Mouse (Mus musculus) frontal cortex, postnatal 14 days (tissue): ENCODE results near the gene Polr2f.

Experiments used
- DNase-seq, 2 experiments: peaks; one replicate each; pipeline ENCODE4 v3.0.0; 2022; ENCODE audit warnings: low spot score in 2 of 2

The Polr2f gene

DNA sequence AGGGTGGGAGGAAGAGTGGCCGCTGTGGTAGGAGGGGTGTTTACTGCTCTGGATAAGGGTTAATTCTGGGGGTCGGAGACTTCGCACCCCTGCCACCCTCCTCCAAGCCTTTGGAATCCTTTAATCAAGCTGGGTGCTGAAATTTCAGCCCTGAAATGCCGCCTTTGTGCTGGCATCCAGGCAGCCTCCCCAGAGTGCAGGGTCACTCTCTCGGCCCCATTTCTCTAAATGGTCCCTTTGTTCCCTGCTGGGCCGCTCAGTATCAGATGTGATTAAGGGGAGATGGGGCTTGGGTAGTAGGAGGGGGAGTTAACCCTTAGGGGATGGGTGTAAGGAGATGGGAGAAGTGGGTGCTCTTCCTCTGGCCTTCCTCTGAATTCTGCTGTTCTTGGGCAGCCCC is 11.9 kb downstream of the Polr2f start:
- DNase-seq = no peak

DNA sequence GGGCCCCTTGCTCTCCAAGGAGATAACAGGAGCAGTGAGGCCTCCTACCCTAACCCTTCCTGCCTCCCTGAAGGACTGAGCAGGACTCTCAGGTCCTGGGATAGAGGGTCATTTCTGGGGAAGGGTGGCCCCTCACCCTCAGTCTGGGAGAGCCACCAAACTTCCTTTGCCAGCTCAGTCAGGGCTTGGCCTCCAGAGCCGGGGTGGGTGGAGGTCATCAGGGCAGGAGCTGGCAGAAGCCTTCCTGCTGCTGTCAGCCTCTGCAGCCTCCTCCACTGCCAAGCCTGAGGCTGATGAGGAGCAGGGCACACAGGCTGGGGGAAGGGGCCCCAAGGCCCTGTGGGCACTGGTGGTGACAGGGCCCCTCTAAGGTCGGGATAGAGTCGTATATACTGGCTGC is 14.8 kb downstream of the Polr2f start:
- DNase-seq = no peak

DNA sequence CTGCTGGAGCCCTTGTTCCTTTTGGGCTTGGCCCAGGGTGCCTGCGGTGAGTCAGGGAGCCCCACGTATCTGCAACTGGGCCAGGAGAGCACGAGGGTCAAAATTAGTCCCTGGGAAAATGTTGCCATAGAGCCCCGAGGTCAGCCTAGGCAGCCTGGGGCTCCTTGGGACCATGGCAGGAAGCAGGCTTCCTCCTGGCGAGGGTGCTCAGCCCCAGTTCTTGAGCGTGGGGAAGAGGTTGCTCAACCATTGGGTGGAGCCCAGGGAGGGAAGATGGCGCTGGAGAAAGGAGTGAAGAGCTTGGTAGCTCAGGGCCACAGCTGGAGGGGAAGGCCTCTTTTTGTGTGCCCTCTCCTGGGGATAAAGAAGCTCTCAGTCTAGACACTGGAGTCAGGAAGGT is 21.5 kb downstream of the Polr2f start:
- DNase-seq = no peak

DNA sequence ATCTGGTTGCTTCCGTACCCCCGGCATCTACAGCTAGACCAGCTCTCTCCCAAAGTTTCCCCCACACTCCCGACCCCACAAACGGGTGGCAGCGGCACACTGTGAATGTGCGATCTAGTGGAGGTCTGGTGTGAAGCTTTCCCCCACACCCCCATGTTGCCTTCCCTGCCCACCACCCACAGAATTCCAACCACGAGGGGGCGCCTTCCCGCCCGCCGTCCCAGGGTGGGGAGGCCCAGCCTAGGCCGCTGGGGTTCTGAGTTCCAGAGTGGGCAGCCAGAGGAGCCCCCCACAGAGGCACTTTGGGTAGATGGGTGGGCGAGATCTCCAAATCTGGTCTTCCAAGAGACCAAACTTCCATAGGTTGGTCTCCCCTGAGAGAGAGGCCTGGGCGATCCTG is 22.0 kb downstream of the Polr2f start:
- DNase-seq = no peak

DNA sequence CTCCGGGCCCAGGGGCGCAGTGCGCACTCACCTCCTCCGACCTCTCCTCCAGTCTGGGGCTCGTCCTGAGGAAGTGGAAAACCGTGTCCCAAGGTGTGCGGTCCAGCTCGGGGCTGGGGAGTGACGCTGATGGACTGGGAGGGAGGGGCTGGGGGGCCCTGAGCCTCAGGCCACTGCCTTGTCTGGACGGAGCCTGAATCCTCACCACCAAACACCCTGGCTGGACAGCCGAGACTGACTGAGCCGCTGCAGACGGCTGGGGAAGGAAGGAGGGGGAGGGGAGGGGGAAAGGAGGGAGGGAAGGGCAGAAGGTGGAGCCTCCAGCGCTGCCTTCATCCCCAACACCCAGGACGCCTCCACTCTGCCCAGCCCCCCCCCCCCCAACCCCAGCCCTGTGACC is 23.4 kb downstream of the Polr2f start:
- DNase-seq = no peak

DNA sequence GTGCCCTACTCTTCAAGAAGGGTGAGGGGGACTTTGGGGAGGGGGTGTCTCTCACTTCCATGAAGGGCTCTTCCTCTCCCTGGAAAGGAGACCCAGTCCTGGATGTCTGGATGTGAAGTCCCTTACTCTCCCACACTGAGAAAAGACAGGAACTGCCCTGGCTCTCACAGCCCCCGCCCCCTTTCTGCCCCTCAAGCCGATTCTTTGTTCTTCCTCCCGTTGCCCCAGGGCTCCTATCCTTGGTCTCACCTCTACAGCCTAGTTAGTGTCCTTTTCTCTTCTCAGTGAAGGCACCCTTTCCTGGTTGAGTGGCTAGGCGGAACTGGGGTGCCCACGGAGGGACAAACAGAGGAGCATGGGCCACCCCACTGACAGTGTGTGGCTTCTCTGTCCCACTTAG is 24.3 kb downstream of the Polr2f start, which contains the start of gene Sox10:
Gene Sox10, minus strand, starts transcription at position 101 of the 400 bp plus-strand sequence.
- DNase-seq = no peak

DNA sequence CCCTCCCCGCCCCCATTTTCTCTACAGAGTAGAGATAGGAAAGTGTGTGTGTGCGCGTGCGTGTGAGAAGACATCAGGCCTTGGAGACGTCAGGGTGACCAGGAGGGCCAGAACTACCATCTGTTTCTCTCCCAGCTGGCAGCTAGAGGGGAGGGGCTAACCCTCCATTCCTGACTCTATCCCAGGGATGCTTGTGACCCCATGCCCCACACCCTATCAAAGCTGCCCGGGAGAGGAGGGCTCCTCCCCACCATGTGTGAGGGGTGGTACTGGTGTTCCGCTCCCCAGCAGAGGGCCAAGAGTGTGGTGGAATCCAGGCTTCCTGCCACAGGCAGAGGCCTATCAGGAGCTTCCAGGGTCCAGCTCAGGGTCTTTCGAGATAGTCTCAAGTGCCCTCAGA is 25.9 kb downstream of the Polr2f start:
- DNase-seq = no peak

DNA sequence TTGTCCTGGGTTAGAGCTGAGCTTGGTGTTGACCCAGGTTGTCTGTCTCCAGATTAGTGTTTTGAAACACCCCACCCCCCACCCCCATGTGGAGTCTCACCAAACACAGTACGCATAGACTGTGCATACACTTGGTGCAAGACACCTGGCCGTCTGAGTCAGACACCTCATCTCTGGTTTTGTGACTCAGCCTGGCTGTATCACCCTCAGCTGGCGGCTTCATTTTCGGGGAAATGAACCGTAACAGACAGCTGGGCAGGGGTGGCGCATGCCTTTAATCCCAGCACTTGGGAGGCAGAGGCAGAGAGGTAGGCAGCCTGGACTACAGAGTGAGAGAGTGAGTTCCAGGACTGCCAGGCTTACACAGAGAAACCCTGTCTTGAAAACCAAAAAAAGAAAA is 36.1 kb downstream of the Polr2f start:
- DNase-seq = no peak

DNA sequence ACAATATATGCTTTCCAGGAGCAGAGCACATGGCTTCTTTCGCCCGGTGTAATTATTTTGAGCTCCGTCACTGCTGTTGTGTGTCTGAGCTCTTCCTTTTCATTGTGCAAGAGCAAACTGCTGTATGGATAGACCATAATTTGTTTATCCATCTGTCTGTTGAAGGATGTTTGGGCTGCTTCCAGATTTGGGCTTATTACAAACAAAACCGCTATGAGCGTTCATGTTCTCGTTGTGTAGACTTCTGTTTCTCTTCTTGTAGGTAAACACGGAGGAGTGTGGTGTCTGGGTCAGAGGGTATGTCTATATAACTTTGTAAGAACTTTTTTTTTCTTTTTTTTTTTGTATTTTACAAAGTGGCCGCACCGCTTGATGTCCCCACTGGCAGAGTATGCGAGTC is 44.4 kb downstream of the Polr2f start:
- no peak for DNase-seq

DNA sequence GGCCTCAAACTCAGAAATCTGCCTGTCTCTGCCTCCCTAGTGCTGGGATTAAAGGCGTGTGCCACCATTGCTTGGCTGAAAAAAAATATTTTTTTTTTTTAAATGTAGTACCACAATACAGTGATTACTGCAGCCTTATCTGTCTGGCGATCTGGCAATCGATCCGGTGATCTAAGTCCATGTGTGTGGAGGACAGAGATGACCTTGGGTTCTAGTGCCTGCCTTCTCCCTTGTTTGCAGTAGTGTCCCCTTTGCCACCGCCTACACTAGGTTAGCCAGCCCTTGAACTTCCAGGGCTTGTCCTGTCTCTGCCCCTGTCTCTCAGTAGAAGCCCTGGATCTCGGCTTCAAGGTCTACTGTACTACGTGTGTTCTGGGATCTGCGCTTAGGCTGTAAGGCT is 47.0 kb downstream of the Polr2f start:
- DNase-seq = no peak

DNA sequence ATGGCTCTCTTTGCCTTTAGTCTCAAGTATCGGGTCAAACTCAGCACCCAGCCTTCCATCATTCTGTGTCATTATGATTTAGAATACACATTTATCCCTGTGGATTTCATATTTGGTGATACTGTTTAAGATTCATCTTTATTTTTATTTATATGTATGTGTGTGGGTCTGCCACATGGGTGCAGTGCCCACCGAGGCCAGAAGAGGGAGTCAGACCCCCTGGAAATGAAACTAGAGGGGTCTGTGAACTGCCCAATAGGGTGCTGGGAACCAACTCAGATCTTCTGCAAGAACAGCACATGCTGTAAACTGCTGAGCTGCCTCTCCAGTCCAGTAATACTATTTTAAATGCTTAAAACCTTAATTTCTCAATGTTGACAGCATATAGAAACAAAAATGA is 50.6 kb downstream of the Polr2f start:
- no peak for DNase-seq

DNA sequence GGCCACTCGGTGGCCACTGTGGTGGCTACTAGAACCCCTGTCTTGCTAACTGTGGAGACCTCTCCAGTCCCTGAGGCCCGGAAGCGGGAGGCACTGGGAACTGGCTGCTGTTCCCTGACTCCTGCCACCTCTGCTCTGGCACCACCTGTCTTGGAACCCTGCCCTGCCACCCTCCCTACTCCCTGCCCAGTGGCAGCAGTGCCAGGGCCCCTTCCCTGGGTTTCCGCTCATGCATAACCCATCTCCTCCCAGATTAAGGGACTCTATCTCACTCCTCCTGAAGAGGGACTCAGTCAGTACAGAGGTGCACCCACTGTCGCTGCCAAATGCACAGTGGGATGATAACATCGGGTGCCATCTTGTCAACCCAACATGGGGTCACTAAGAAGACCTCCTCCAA is 51.6 kb downstream of the Polr2f start:
- no peak for DNase-seq

DNA sequence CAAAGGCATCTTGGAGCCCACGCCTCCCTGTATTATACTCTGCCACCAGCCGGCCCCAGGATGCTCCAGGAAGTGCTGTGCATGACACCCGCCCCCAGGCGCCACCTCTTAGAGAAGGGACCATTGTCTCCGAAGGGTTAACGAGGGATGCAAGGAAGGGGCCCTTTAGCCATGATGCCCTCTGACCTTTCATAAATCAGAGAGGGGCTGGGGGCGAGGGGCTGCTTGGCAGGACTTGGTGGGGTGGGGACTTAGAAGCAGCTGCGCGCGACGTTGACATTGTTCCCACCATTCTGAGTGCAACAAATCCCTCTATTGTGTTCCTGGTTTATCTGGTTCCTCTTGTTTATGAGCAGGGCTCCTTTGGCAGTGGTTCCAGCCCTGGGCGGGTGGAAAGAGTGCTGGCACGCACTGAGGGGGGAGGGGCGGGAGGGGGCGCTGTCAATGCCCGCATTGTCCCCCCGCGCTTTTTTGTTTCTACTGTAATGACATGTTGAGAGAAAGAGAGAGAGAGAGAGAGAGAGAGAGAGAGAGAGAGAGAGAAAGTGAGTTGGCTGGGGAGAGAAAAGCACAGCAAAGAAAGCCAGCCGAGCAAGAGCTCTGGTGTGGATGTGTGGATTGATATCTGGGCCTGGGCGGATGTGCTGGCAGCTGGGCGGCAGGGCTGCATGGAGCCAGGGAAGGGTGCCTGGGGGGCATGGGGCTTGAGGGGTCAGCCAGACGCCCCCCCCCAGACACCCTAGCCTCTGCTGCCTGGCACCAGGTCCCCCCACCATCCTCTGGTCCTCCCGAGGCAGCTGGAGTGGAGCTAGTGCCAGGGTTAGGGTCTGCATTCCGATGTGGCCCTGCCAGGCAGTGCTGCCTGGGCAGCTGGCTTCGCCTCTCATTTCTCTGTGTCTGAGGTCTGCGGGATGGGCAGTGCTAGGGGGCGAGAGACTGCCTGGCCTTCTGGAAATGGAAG is 52.4 kb downstream of the Polr2f start:
- DNase-seq = no peak

DNA sequence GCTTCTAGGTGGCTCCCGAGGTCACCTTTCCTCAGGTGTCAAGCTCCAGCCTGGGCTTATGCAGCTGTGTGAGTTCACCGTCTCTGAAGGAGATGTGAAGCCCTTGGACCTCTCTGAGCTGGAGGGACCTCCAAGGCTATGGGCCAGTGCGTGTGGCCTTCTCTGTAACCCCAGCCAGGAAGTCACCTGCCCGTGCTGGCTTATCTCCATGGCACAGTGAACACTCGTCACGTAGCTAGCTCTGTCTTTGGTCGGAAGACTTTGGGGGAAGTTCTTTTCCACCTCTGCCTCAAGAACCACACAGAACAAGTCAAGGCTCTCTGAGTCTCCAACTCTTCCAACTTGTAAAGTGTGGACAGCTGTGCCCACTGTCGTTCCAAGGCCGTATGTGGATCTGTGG is 53.2 kb downstream of the Polr2f start:
- DNase-seq = no peak

DNA sequence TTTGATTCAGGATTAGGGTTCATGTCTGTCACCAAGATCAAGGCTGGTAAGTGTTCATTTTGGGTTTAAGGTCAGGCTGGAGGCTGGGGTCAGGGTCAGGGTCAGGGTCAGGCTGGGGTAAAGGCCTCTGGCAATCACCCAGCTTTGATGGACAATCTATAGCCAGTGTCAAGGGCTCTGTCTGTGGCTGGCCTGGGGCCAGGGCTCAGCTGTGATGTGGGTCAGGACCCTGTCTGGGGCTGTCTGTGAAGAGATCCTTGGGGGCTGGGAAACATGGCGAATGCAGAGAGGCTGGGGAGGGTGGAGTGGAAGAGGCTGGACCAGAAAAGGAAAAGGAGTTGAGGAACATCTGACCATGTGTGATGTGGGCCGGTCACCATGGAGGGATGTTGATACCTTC is 54.1 kb downstream of the Polr2f start:
- no peak for DNase-seq

DNA sequence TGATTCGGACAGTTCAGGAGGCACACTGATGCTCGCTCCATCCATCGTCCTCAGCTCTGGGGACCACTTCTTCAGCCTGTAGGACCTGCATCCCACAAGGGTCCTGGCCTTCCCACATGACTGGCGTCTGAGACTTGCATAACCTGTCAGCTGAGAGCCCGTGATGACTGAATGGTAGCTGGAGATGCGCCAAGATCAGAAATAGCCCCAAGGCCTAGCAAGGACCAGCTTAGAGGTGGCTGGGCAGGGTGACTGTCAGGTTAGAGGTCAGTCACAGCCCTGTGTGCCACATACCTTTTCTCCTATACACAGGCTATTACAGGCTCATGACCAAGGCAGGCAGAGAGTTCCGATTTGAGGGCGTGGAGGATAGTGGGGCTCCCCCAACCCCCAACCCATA is 54.7 kb downstream of the Polr2f start:
- no peak for DNase-seq

DNA sequence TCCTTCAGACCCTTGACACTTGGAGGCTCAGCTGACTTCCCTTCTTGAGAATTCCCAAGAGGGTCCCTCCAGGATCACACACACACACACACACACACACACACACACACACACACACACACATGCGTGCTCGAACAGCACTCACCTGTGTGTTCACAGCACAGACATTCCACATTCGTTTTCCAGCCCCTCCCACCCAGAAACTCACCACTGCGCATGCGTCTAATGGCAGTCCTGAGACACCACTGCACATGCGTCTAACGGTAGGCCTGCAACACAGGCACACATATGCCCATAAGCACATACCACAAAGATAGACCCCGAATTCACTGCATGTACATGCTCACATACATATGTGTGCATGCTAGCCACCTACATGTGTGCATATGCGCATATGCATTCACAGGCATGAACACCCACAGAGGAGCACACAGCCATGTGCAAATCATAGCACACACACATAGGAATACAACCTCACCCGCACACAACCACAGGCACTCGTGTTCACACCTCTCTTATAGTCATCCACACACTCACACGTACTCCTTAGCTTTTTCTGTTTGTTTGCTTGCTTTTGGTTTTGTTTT is 58.7 kb downstream of the Polr2f start:
- DNase-seq = no peak
